Mouse (Mus musculus) heart, adult 18-20 months (tissue): ENCODE data around the gene Ttf1. TPM values are rescaled to one million over a fixed set of nuclear protein-coding genes. Genes with fewer than 3 reads are reported as not detected.

Experiments
- DNase-seq, 2 experiments: peaks; one replicate each; pipeline ENCODE4 v3.0.0; 2021 to 2022; ENCODE audit warnings: mixed read lengths in 1 of 2
- total RNA-seq, 2 experiments: library from RNA; stranded (reverse); gene quantifications; 2 replicates each; pipeline ENCODE4 v1.2.3; 2021

Ttf1 gene
- total RNA-seq, 2 experiments from 2014 or later, result 7.0 to 7.5 TPM

- DNase-seq, result peak; percentile 99 to 100
Observed at GRCm38 (mm10) chr2:29124936-29125701, 65.1 kb downstream of the Ttf1 start.

- no peak for DNase-seq
Observed at GRCm38 (mm10) chr2:29130118-29130899, 70.2 kb downstream of the Ttf1 start.

DNA sequence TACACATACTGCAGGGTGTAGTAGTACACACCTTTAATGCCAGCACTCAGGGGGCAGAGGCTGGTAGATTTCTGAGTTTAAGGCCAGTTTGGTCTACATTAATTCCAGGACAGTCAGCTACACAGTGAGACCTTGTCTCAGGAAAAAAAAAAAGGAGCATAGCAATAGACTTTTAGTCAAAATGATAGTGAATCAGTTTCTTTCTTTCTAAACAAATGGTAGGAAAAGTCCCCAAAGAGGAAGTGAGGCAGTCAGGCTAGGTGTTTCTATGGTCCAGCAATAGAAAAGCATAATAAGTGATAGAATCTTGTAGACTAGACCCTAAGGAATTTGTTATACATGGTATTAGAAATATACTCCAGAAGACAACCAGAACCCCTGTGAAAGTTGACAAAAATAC, 75.1 kb downstream of the Ttf1 start:
- no peak for DNase-seq

Other genes with a start within 250 kb of the Ttf1 start
- gene Gtf3c4, start 219.9 kb upstream of the Ttf1 start, total RNA-seq, result 10 to 100 TPM; 17.0 to 22.1 TPM
- gene Ddx31, start 219.9 kb upstream of the Ttf1 start, total RNA-seq, result 1 to 10 TPM; 4.4 TPM
- gene Barhl1, start 143.6 kb upstream of the Ttf1 start, total RNA-seq, result not detected
- under 1 TPM in 1 of 2 experiments, not detected in 1; 0.51 TPM for gene Cfap77, start 5.2 kb upstream of the Ttf1 start, total RNA-seq
- gene Setx, start 63.9 kb downstream of the Ttf1 start, total RNA-seq, result 10 to 100 TPM; 31.0 to 32.3 TPM
- 10 to 100 TPM; 10.5 to 14.7 TPM for gene Ntng2, start 192.7 kb downstream of the Ttf1 start, total RNA-seq